Mouse (Mus musculus): ENCODE measurements around the gene A530064D06Rik.
"Not testable (repeated sequence)": the region's sequence is repeated elsewhere in the genome, so short reads cannot be mapped to it uniquely, and the experiment has no call there.

Gene A530064D06Rik

GRCm38 (mm10) chr17:48167103-48167502 is at the start of gene A530064D06Rik:
Gene A530064D06Rik, minus strand, starts transcription at chr17:48167275.
- not testable (repeated sequence) for DNase-seq

- DNase-seq = no peak
Observed at GRCm38 (mm10) chr17:48215429-48215828, 48.4 kb upstream of the A530064D06Rik start.

- DNase-seq = no peak
Observed at GRCm38 (mm10) chr17:48213511-48213910, 46.4 kb upstream of the A530064D06Rik start.

- DNase-seq = no peak
Observed at GRCm38 (mm10) chr17:48212596-48212995, 45.5 kb upstream of the A530064D06Rik start.

GRCm38 (mm10) chr17:48203086-48203485 is 36.0 kb upstream of the A530064D06Rik start:
- DNase-seq = no peak

- DNase-seq = no peak
Observed at GRCm38 (mm10) chr17:48192366-48192765, 25.3 kb upstream of the A530064D06Rik start.

- DNase-seq = peak; percentile 50
Observed at GRCm38 (mm10) chr17:48185252-48185651, 18.2 kb upstream of the A530064D06Rik start.

GRCm38 (mm10) chr17:48157382-48158076 is 9.5 kb downstream of the A530064D06Rik start:
- DNase-seq = no peak

GRCm38 (mm10) chr17:48146120-48146519 is 21.0 kb downstream of the A530064D06Rik start, which contains the start of gene 9830107B12Rik:
Gene 9830107B12Rik, minus strand, starts transcription at chr17:48146268.
- DNase-seq = peak; percentile 2

- no peak for DNase-seq
Observed at GRCm38 (mm10) chr17:48132810-48133209, 34.3 kb downstream of the A530064D06Rik start.

GRCm38 (mm10) chr17:48120456-48120855 is 46.6 kb downstream of the A530064D06Rik start:
- DNase-seq = no peak

- DNase-seq = peak; percentile 88
Observed at GRCm38 (mm10) chr17:48119656-48120055, 47.4 kb downstream of the A530064D06Rik start.

- no peak for DNase-seq
Observed at GRCm38 (mm10) chr17:48118570-48118969, 48.5 kb downstream of the A530064D06Rik start.

- peak; percentile 68 for DNase-seq
Observed at GRCm38 (mm10) chr17:48110547-48111287, 56.4 kb downstream of the A530064D06Rik start.

- no peak for DNase-seq
Observed at GRCm38 (mm10) chr17:48108520-48108919, 58.6 kb downstream of the A530064D06Rik start.

- DNase-seq = no peak
Observed at GRCm38 (mm10) chr17:48107862-48108261, 59.2 kb downstream of the A530064D06Rik start.

- DNase-seq = no peak
Observed at GRCm38 (mm10) chr17:48107333-48107732, 59.7 kb downstream of the A530064D06Rik start.

GRCm38 (mm10) chr17:48100441-48101417 is 66.3 kb downstream of the A530064D06Rik start:
- DNase-seq = peak; percentile 90

GRCm38 (mm10) chr17:48099312-48099711 is 67.8 kb downstream of the A530064D06Rik start:
- DNase-seq = no peak

Measured in lung, postnatal 36 days (tissue).